8 mouse cellular contexts compared by ENCODE assay signal in genomic region chr3:129214146-129214665, GRCm38 (mm10). TPM values are rescaled to one million over a fixed set of nuclear protein-coding genes. Genes with fewer than 3 reads are reported as not detected.
A peak's percentile ranks its signal among the peaks of the same experiment; 100 is the strongest.
DNase-seq lines count a peak whose midpoint lies in the region; ATAC-seq and TF ChIP-seq lines count a peak whose summit lies in the region.

No protein-coding gene starts in this region.

- no peak for TF ChIP-seq CTCF in left cerebral cortex, adult 2 months (IDR thresholded peaks at IDR 0.05)

- H3K9me3 ChIP-seq in embryonic facial prominence, embryonic 11.5 days (replicated peaks; ENCODE audit: control insufficient read depth, low read length), result no peaks in the 10 kb centered on the region
- no peaks in the 10 kb centered on the region for H3K9me3 ChIP-seq in hindbrain, embryonic 16.5 days (ENCODE audit: control insufficient read depth, low read length)
- no peaks in the 10 kb centered on the region for H3K9me3 ChIP-seq in midbrain, embryonic 14.5 days (ENCODE audit: control insufficient read depth, low read length)

- peaks cover 67% of the 10 kb centered on the region for H3K27me3 ChIP-seq in embryonic facial prominence, embryonic 11.5 days (ENCODE audit: control insufficient read depth, insufficient read depth, low read length)
- peaks cover 56% of the 10 kb centered on the region for H3K27me3 ChIP-seq in hindbrain, embryonic 16.5 days (replicated peaks; ENCODE audit: control insufficient read depth, insufficient read depth, low read length)
- peaks cover 81% of the 10 kb centered on the region for H3K27me3 ChIP-seq in midbrain, embryonic 14.5 days (ENCODE audit: control insufficient read depth, insufficient read depth, low read length)

- DNase-seq in left cerebral cortex, adult 2 months (ENCODE audit: extremely low spot score in 1 of 2, low spot score in 2 of 2), result no peak
- no peak for DNase-seq in left cerebral cortex, postnatal 14 days (ENCODE audit: low spot score in 2 of 2)
- peak; percentile 41 for DNase-seq in embryonic facial prominence, embryonic 11.5 days (ENCODE audit: low spot score)
- DNase-seq in midbrain, embryonic 14.5 days, result peak; percentile 54
- DNase-seq in ovary, postnatal 10 days (ENCODE audit: low spot score), result no peak
- no peak for DNase-seq in layer of hippocampus, adult 18-20 months (ENCODE audit: low spot score in 2 of 2)
- no peak for DNase-seq in layer of hippocampus, postnatal 36 days

- H3K4me3 ChIP-seq in left cerebral cortex, adult 2 months, result peak overlapping the region; percentile 26
- H3K4me3 ChIP-seq in embryonic facial prominence, embryonic 11.5 days (ENCODE audit: low read depth, low read length), result peak overlapping the region; percentile 49
- peak overlapping the region; percentile 42 for H3K4me3 ChIP-seq in hindbrain, embryonic 16.5 days (ENCODE audit: low read length)
- peak overlapping the region; percentile 38 for H3K4me3 ChIP-seq in midbrain, embryonic 14.5 days (replicated peaks; ENCODE audit: low read depth, low read length)

- peaks cover 5% of the 10 kb centered on the region for H3K4me1 ChIP-seq in embryonic facial prominence, embryonic 11.5 days (ENCODE audit: control insufficient read depth, insufficient read depth, low read length)
- H3K4me1 ChIP-seq in hindbrain, embryonic 16.5 days (ENCODE audit: control insufficient read depth, insufficient read depth, low read depth, low read length), result peaks cover 12% of the 10 kb centered on the region
- H3K4me1 ChIP-seq in midbrain, embryonic 14.5 days (ENCODE audit: control insufficient read depth, insufficient read depth, low read length), result 0 out of 2 replicates have a peak, but pooled peaks cover 3% of the 10 kb centered on the region

- peak overlapping the region; percentile 88 for H3K4me2 ChIP-seq in embryonic facial prominence, embryonic 11.5 days (ENCODE audit: low read depth, low read length)
- peak overlapping the region; percentile 70 for H3K4me2 ChIP-seq in hindbrain, embryonic 16.5 days (ENCODE audit: low read length)
- H3K4me2 ChIP-seq in midbrain, embryonic 14.5 days (ENCODE audit: low read length), result peak overlapping the region; percentile 68

- no peak; the same call in 1 of the 2 replicates for ATAC-seq in embryonic facial prominence, embryonic 11.5 days (replicated peaks; ENCODE audit: insufficient number of reproducible peaks, low FRiP score, low TSS enrichment, low read depth)
- peak; percentile 5; the same call in 1 of the 2 replicates for ATAC-seq in hindbrain, embryonic 16.5 days
- ATAC-seq in midbrain, embryonic 14.5 days (ENCODE audit: low FRiP score, low TSS enrichment), result no peak; the same call in none of the 2 replicates

- H3K36me3 ChIP-seq in embryonic facial prominence, embryonic 11.5 days (replicated peaks; ENCODE audit: control insufficient read depth, insufficient read depth, low read depth, low read length), result no peaks in the 10 kb centered on the region
- no peaks in the 10 kb centered on the region for H3K36me3 ChIP-seq in hindbrain, embryonic 16.5 days (ENCODE audit: control insufficient read depth, insufficient read depth, low read length)
- no peaks in the 10 kb centered on the region for H3K36me3 ChIP-seq in midbrain, embryonic 14.5 days (ENCODE audit: control insufficient read depth, insufficient read depth, low read length)

- H3K27ac ChIP-seq in left cerebral cortex, adult 2 months, result no peak overlapping the region
- H3K27ac ChIP-seq in embryonic facial prominence, embryonic 11.5 days (replicated peaks; ENCODE audit: low read depth, low read length), result 0 out of 2 replicates have a peak overlapping the region, but pooled peaks have one; percentile 24
- H3K27ac ChIP-seq in hindbrain, embryonic 16.5 days (ENCODE audit: low read depth, low read length), result no peak overlapping the region
- peak overlapping the region; percentile 52 for H3K27ac ChIP-seq in midbrain, embryonic 14.5 days (replicated peaks; ENCODE audit: low read depth, low read length)

- intact Hi-C loops in left cerebral cortex, adult 2 months (cut with DNase I), result loop anchor here (2.0 kb wide), 1 partner anchor 15 kb away; the partner anchor contains the start of gene Pitx2
- intact Hi-C loops in left cerebral cortex, postnatal 14 days (cut with DNase I), result no loop called here

- H3K9ac ChIP-seq in embryonic facial prominence, embryonic 11.5 days (replicated peaks; ENCODE audit: low read length), result peak overlapping the region; percentile 43
- peak overlapping the region; percentile 41; the same call in 1 of the 2 replicates for H3K9ac ChIP-seq in hindbrain, embryonic 16.5 days (ENCODE audit: low read depth, low read length)
- H3K9ac ChIP-seq in midbrain, embryonic 14.5 days (replicated peaks; ENCODE audit: low read length), result peak overlapping the region; percentile 36; the same call in 1 of the 2 replicates

- 0% methylated on average over 33 of the region's 34 CpGs for WGBS in embryonic facial prominence, embryonic 11.5 days
- under 1% methylated on average over 30 of the region's 34 CpGs for WGBS in hindbrain, embryonic 16.5 days
- under 1% methylated on average over 34 of the region's 34 CpGs for WGBS in midbrain, embryonic 14.5 days

RNA-seq across cellular contexts. Expression of gene Pitx2, which starts 14.5 kb away (rescaled TPM):
- total RNA-seq in left cerebral cortex, adult 2 months (2021), result not detected
- not detected for total RNA-seq in left cerebral cortex, postnatal 14 days (2021)
- 35.6 and 41.4 TPM in 2 replicates for polyA plus RNA-seq in embryonic facial prominence, embryonic 11.5 days (2014; fragmentation: Nextera tagmentation; extraction: Ambion mirVana)
- 2.7 and 3.1 TPM in 2 replicates for polyA plus RNA-seq in hindbrain, embryonic 16.5 days (2015; fragmentation: Nextera tagmentation; extraction: Ambion mirVana)
- polyA plus RNA-seq in midbrain, embryonic 14.5 days (2014; fragmentation: Nextera tagmentation; extraction: Ambion mirVana), result 27.0 and 27.5 TPM in 2 replicates
- not detected for total RNA-seq in layer of hippocampus, adult 18-20 months (2021)
- total RNA-seq in layer of hippocampus, postnatal 36 days (2021), result not detected

Comparison
In these comparisons a context has a peak if more than half of its experiments do, and no peak if none do; other contexts are left out.
1. DNase-seq: peak in embryonic facial prominence, embryonic 11.5 days (single experiment) and midbrain, embryonic 14.5 days (single experiment); none in left cerebral cortex, adult 2 months (0 of 2), left cerebral cortex, postnatal 14 days (0 of 2), ovary, postnatal 10 days (single experiment), layer of hippocampus, adult 18-20 months (0 of 2) and layer of hippocampus, postnatal 36 days (0 of 2).
2. H3K27ac ChIP-seq: peak in embryonic facial prominence, embryonic 11.5 days (single experiment) and midbrain, embryonic 14.5 days (single experiment); none in left cerebral cortex, adult 2 months (single experiment) and hindbrain, embryonic 16.5 days (single experiment).
3. Peak in every context shown above with its lines, with median percentiles within 50 percentile points of each other: H3K4me3 ChIP-seq, H3K4me2 ChIP-seq and H3K9ac ChIP-seq.